In the genomic region with DNA sequence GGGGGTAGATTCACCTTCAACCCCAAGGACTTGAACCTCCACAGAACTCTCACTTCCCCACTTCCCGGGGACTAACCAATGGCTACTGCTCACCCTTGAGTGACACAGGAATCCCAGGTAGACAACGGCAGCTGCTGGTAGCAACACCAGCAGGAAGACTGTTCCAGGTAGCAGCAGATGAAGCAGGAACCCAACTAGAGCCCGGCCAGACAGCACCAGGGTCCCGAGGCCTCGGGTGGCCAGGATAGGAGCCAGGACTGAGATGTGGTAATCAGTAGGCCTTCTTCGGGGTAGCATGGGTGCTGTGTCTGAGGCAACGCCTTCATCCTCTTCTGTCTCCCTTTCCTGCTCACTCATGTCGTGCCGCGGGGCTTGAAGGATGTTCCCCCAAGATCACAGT, we compare ENCODE assay signal across 16 mouse cellular contexts. TPM values are rescaled to one million over a fixed set of nuclear protein-coding genes. Genes with fewer than 3 reads are reported as not detected.
DNase-seq lines count a peak whose midpoint lies in the region; ATAC-seq and TF ChIP-seq lines count a peak whose summit lies in the region.
"Had no signal": no experiment of that assay in that cellular context is flagged by ENCODE, and none has a peak within 500 bp of the region (broad histone marks: within the 10 kb centered on the region; RNA-seq: fewer than 3 reads in every experiment).

No protein-coding gene starts in this region.

- no peak for TF ChIP-seq CTCF in heart, postnatal 0 days (IDR thresholded peaks at IDR 0.05; ENCODE audit: low read depth)
- no peak for TF ChIP-seq CTCF in cortical plate, adult 2 months (IDR thresholded peaks at IDR 0.05; ENCODE audit: extremely low read depth, insufficient read depth, low read length)

- H3K9ac ChIP-seq in forebrain, embryonic 13.5 days: no peak overlapping the region
- no peak overlapping the region; the same call in 1 of the 2 replicates for H3K9ac ChIP-seq in heart, postnatal 0 days (replicated peaks; ENCODE audit: low read depth, low read length)
- H3K9ac ChIP-seq in midbrain, embryonic 13.5 days (replicated peaks): no peak overlapping the region; the same call in 1 of the 2 replicates

- H3K27me3 ChIP-seq in forebrain, embryonic 10.5 days (ENCODE audit: poor library complexity, severe bottlenecking): peaks cover 15% of the 10 kb centered on the region
- no peaks in the 10 kb centered on the region for H3K27me3 ChIP-seq in forebrain, embryonic 13.5 days
- no peaks in the 10 kb centered on the region for H3K27me3 ChIP-seq in heart, postnatal 0 days (ENCODE audit: control insufficient read depth, insufficient read depth, low read length)
- H3K27me3 ChIP-seq in midbrain, embryonic 13.5 days: no peaks in the 10 kb centered on the region

- peaks cover 28% of the 10 kb centered on the region for H3K4me1 ChIP-seq in forebrain, embryonic 10.5 days
- H3K4me1 ChIP-seq in forebrain, embryonic 13.5 days: peaks cover 15% of the 10 kb centered on the region
- H3K4me1 ChIP-seq in heart, postnatal 0 days (ENCODE audit: control insufficient read depth, insufficient read depth): peaks cover 15% of the 10 kb centered on the region
- no peaks in the 10 kb centered on the region for H3K4me1 ChIP-seq in cortical plate, adult 2 months (ENCODE audit: control insufficient read depth, insufficient read depth, low read length)
- peaks cover 12% of the 10 kb centered on the region; the same call in 1 of the 2 replicates for H3K4me1 ChIP-seq in midbrain, embryonic 13.5 days (replicated peaks)

- DNase-seq in forebrain, embryonic 10.5 days (ENCODE audit: extremely low spot score, low spot score): no peak
- DNase-seq in heart, postnatal 0 days (ENCODE audit: low spot score): no peak
- DNase-seq in heart, postnatal 4 days: no peak
- no peak for DNase-seq in thymus, postnatal 10 days (ENCODE audit: low spot score in 2 of 2)
- DNase-seq in right cerebral cortex, adult 18-20 months: no peak
- DNase-seq: cerebellum, postnatal 36 days; kidney, postnatal 10 days; lung, postnatal 4 days had no signal

- TF ChIP-seq POLR2A in cortical plate, adult 2 months (IDR thresholded peaks at IDR 0.05; ENCODE audit: extremely low read depth, insufficient read depth, low read length): no peak

- no peak overlapping the region for H3K4me2 ChIP-seq in forebrain, embryonic 13.5 days
- H3K4me2 ChIP-seq in heart, postnatal 0 days (ENCODE audit: low read depth, low read length): peak overlapping the region; percentile 22; the same call in 1 of the 2 replicates
- 0 out of 2 replicates have a peak overlapping the region, but pooled peaks have one; percentile 1 for H3K4me2 ChIP-seq in midbrain, embryonic 13.5 days (replicated peaks)

- WGBS in forebrain, embryonic 10.5 days: 86% methylated on average over 10 of the region's 10 CpGs
- 81% methylated on average over 10 of the region's 10 CpGs for WGBS in forebrain, embryonic 13.5 days
- 62% methylated on average over 10 of the region's 10 CpGs for WGBS in heart, postnatal 0 days
- WGBS in midbrain, embryonic 13.5 days: 80% methylated on average over 10 of the region's 10 CpGs

- H3K4me3 ChIP-seq in forebrain, embryonic 10.5 days: peak overlapping the region; percentile 77; the same call in 1 of the 2 replicates
- H3K4me3 ChIP-seq in forebrain, embryonic 13.5 days: no peak overlapping the region
- no peak overlapping the region for H3K4me3 ChIP-seq in heart, postnatal 0 days (ENCODE audit: low read depth, low read length)
- H3K4me3 ChIP-seq in cortical plate, adult 2 months (ENCODE audit: insufficient read depth, low read length): peak overlapping the region; percentile 12
- H3K4me3 ChIP-seq in midbrain, embryonic 13.5 days (replicated peaks): no peak overlapping the region

- ATAC-seq in forebrain, embryonic 13.5 days: no peak
- no peak for ATAC-seq in heart, postnatal 0 days (ENCODE audit: insufficient read depth, low read depth)
- no peak for ATAC-seq in midbrain, embryonic 13.5 days
- ATAC-seq: activated CD4-positive, CD25-positive, alpha-beta regulatory T cell, adult 4 months had no signal

- no peak for TF ChIP-seq EP300 in heart, postnatal 0 days (IDR thresholded peaks at IDR 0.05; ENCODE audit: low read depth)

- H3K27ac ChIP-seq in forebrain, embryonic 10.5 days: no peak overlapping the region
- H3K27ac ChIP-seq in forebrain, embryonic 13.5 days: no peak overlapping the region
- peak overlapping the region; percentile 40 for H3K27ac ChIP-seq in heart, postnatal 0 days (ENCODE audit: low read depth)
- peak overlapping the region; percentile 95 for H3K27ac ChIP-seq in cortical plate, adult 2 months (ENCODE audit: insufficient read depth, low read length)
- no peak overlapping the region for H3K27ac ChIP-seq in midbrain, embryonic 13.5 days
- H3K27ac ChIP-seq: liver, embryonic 12.5 days had no signal

- no peaks in the 10 kb centered on the region for H3K36me3 ChIP-seq in forebrain, embryonic 10.5 days (replicated peaks)
- H3K36me3 ChIP-seq in forebrain, embryonic 13.5 days (ENCODE audit: poor library complexity, severe bottlenecking): no peaks in the 10 kb centered on the region
- H3K36me3 ChIP-seq in heart, postnatal 0 days (replicated peaks; ENCODE audit: control insufficient read depth, insufficient read depth, low read length): no peaks in the 10 kb centered on the region
- H3K36me3 ChIP-seq in midbrain, embryonic 13.5 days: no peaks in the 10 kb centered on the region
- H3K36me3 ChIP-seq: G1E; liver, embryonic 12.5 days had no signal

- H3K9me3 ChIP-seq in forebrain, embryonic 10.5 days: no peaks in the 10 kb centered on the region
- H3K9me3 ChIP-seq in forebrain, embryonic 13.5 days (replicated peaks): no peaks in the 10 kb centered on the region
- no peaks in the 10 kb centered on the region for H3K9me3 ChIP-seq in heart, postnatal 0 days (replicated peaks; ENCODE audit: control insufficient read depth, low read length)
- H3K9me3 ChIP-seq in midbrain, embryonic 13.5 days: no peaks in the 10 kb centered on the region
- H3K9me3 ChIP-seq: G1E; liver, embryonic 12.5 days had no signal

RNA-seq across cellular contexts. Expression of a gene that starts 0.4 kb away (rescaled TPM):
- polyA plus RNA-seq in forebrain, embryonic 10.5 days (2016; fragmentation: Nextera tagmentation; extraction: Ambion mirVana): 0.24 and 0.27 TPM in 2 replicates
- polyA plus RNA-seq in forebrain, embryonic 13.5 days (2015; fragmentation: Nextera tagmentation; extraction: Ambion mirVana): 0.20 and 0.45 TPM in 2 replicates
- 3.4 and 4.2 TPM in 2 replicates for total RNA-seq in heart, postnatal 0 days (2014; rRNA removed; ENCODE audit: low replicate concordance)
- 2.5 and 2.9 TPM in 2 replicates for polyA plus RNA-seq in heart, postnatal 0 days (2015; fragmentation: Nextera tagmentation; extraction: Ambion mirVana)
- total RNA-seq in heart, postnatal 4 days (2021): 1 to 10 TPM; 4.6 to 4.9 TPM
- polyA plus RNA-seq in cortical plate, adult 2 months (2012; rRNA removed): 39.2 and 50.5 TPM in 2 replicates
- polyA plus RNA-seq in midbrain, embryonic 13.5 days (2015; fragmentation: Nextera tagmentation; extraction: Ambion mirVana): 0.40 and 0.58 TPM in 2 replicates
- polyA plus RNA-seq: G1E had no signal

RNA-seq across cellular contexts. Expression of a gene that starts 5.0 kb away (rescaled TPM):
- polyA plus RNA-seq in forebrain, embryonic 10.5 days (2016; fragmentation: Nextera tagmentation; extraction: Ambion mirVana): not detected in 2 replicates
- 0.18 TPM in 1 of 2 replicates, not detected in the other for polyA plus RNA-seq in forebrain, embryonic 13.5 days (2015; fragmentation: Nextera tagmentation; extraction: Ambion mirVana)
- total RNA-seq in heart, postnatal 0 days (2014; rRNA removed; ENCODE audit: low replicate concordance): not detected in 2 replicates
- polyA plus RNA-seq in heart, postnatal 0 days (2015; fragmentation: Nextera tagmentation; extraction: Ambion mirVana): 0.26 TPM in 1 of 2 replicates, not detected in the other
- not detected for total RNA-seq in heart, postnatal 4 days (2021)
- polyA plus RNA-seq in cortical plate, adult 2 months (2012; rRNA removed): not detected in 2 replicates
- not detected in 2 replicates for polyA plus RNA-seq in midbrain, embryonic 13.5 days (2015; fragmentation: Nextera tagmentation; extraction: Ambion mirVana)
- total RNA-seq: G1E; neutrophil, adult 5-6 weeks had no signal
- polyA plus RNA-seq: activated CD4-positive, CD25-positive, alpha-beta regulatory T cell, adult 4 months; brain, embryonic 14.5 days; G1E; liver, embryonic 12.5 days had no signal

RNA-seq across cellular contexts. Expression of a gene that starts 10.7 kb away (rescaled TPM):
- polyA plus RNA-seq in forebrain, embryonic 10.5 days (2016; fragmentation: Nextera tagmentation; extraction: Ambion mirVana): 9.7 and 11.3 TPM in 2 replicates
- polyA plus RNA-seq in forebrain, embryonic 13.5 days (2015; fragmentation: Nextera tagmentation; extraction: Ambion mirVana): 15.1 and 15.3 TPM in 2 replicates
- 15.5 and 20.0 TPM in 2 replicates for total RNA-seq in heart, postnatal 0 days (2014; rRNA removed; ENCODE audit: low replicate concordance)
- polyA plus RNA-seq in heart, postnatal 0 days (2015; fragmentation: Nextera tagmentation; extraction: Ambion mirVana): 7.1 and 7.5 TPM in 2 replicates
- total RNA-seq in heart, postnatal 4 days (2021): 10 to 100 TPM; 11.5 to 12.5 TPM
- polyA plus RNA-seq in cortical plate, adult 2 months (2012; rRNA removed): 29.8 and 32.1 TPM in 2 replicates
- polyA plus RNA-seq in midbrain, embryonic 13.5 days (2015; fragmentation: Nextera tagmentation; extraction: Ambion mirVana): 18.7 and 20.9 TPM in 2 replicates

RNA-seq across cellular contexts. Expression of a gene that starts 17.4 kb away (rescaled TPM):
- polyA plus RNA-seq in forebrain, embryonic 10.5 days (2016; fragmentation: Nextera tagmentation; extraction: Ambion mirVana): 253 and 258 TPM in 2 replicates
- polyA plus RNA-seq in forebrain, embryonic 13.5 days (2015; fragmentation: Nextera tagmentation; extraction: Ambion mirVana): 251 and 266 TPM in 2 replicates
- total RNA-seq in heart, postnatal 0 days (2014; rRNA removed; ENCODE audit: low replicate concordance): 32.2 and 91.4 TPM in 2 replicates
- 188 and 207 TPM in 2 replicates for polyA plus RNA-seq in heart, postnatal 0 days (2015; fragmentation: Nextera tagmentation; extraction: Ambion mirVana)
- 10 to 100 TPM; 78.1 to 95.5 TPM for total RNA-seq in heart, postnatal 4 days (2021)
- polyA plus RNA-seq in cortical plate, adult 2 months (2012; rRNA removed): 105 and 110 TPM in 2 replicates
- 259 and 262 TPM in 2 replicates for polyA plus RNA-seq in midbrain, embryonic 13.5 days (2015; fragmentation: Nextera tagmentation; extraction: Ambion mirVana)

RNA-seq across cellular contexts. Expression of a gene that starts 24.4 kb away (rescaled TPM):
- polyA plus RNA-seq in forebrain, embryonic 10.5 days (2016; fragmentation: Nextera tagmentation; extraction: Ambion mirVana): 141 and 149 TPM in 2 replicates
- 79.2 and 93.3 TPM in 2 replicates for polyA plus RNA-seq in forebrain, embryonic 13.5 days (2015; fragmentation: Nextera tagmentation; extraction: Ambion mirVana)
- 123 and 128 TPM in 2 replicates for total RNA-seq in heart, postnatal 0 days (2014; rRNA removed; ENCODE audit: low replicate concordance)
- polyA plus RNA-seq in heart, postnatal 0 days (2015; fragmentation: Nextera tagmentation; extraction: Ambion mirVana): 85.3 and 99.3 TPM in 2 replicates
- 10 to 100 TPM; 82.7 to 89.7 TPM for total RNA-seq in heart, postnatal 4 days (2021)
- polyA plus RNA-seq in cortical plate, adult 2 months (2012; rRNA removed): 84.4 and 93.0 TPM in 2 replicates
- 82.1 and 84.8 TPM in 2 replicates for polyA plus RNA-seq in midbrain, embryonic 13.5 days (2015; fragmentation: Nextera tagmentation; extraction: Ambion mirVana)

Comparison
In these comparisons a context has a peak if more than half of its experiments do, and no peak if none do; other contexts are left out.
1. H3K4me3 ChIP-seq: peak in forebrain, embryonic 10.5 days (single experiment) and cortical plate, adult 2 months (single experiment); none in forebrain, embryonic 13.5 days (single experiment), heart, postnatal 0 days (single experiment) and midbrain, embryonic 13.5 days (single experiment).
2. H3K27ac ChIP-seq: peak in heart, postnatal 0 days (single experiment) and cortical plate, adult 2 months (single experiment); none in forebrain, embryonic 10.5 days (single experiment), forebrain, embryonic 13.5 days (single experiment) and midbrain, embryonic 13.5 days (single experiment).
3. RNA of a gene that starts 0.4 kb away (polyA plus RNA-seq): 39.2 to 50.5 TPM in cortical plate, adult 2 months; 2.5 to 2.9 TPM in heart, postnatal 0 days, 0.40 to 0.58 TPM in midbrain, embryonic 13.5 days, 0.20 to 0.45 TPM in forebrain, embryonic 13.5 days and 0.24 to 0.27 TPM in forebrain, embryonic 10.5 days; every median in the first group is over 10 times any median in the second.